Mouse (Mus musculus): ENCODE data around the gene Evi2b. TPM values are rescaled to one million over a fixed set of nuclear protein-coding genes. Genes with fewer than 3 reads are reported as not detected.

The Evi2b gene
- total and polyA plus RNA-seq, 2 experiments from 2014 or later: 0.25 TPM; not detected in 1

DNA sequence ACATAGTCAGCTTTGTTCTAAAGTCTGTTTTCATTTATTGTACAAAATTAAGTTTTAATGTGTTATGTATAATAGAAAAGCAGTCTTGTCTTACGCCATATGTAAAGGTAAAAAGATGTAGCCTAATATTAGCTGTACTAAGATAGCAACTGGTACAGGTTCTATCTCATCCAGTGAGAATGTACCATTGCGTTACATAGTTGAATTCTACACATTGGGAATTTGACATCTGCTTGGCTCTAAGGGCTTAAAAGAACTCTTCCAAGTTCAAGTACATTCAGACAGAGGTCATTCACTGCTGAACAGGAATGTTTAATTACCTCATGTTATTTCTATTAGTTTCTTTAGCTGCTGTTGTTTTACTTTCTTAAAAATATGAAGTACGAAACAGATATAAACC is 3.0 kb upstream of the Evi2b start:
- no peak overlapping the region for H3K4me2 ChIP-seq (ENCODE audit: low read depth, low read length)
- H3K27ac ChIP-seq: no peak overlapping the region
- no peak for TF ChIP-seq CTCF (IDR thresholded peaks at IDR 0.05; ENCODE audit: low read depth)
- WGBS: 91% methylated on average over 3 of the region's 3 CpGs
- ATAC-seq: no peak
- H3K9ac ChIP-seq (replicated peaks; ENCODE audit: low read length): no peak overlapping the region
- no peak overlapping the region for H3K4me3 ChIP-seq (ENCODE audit: low read length)
- 0 out of 2 replicates have a peak, but pooled peaks cover 4% of the 10 kb centered on the region for H3K4me1 ChIP-seq (ENCODE audit: insufficient read depth, low read length)
- H3K36me3 ChIP-seq (ENCODE audit: insufficient read depth, low read length): no peaks in the 10 kb centered on the region
- H3K9me3 ChIP-seq (ENCODE audit: low read length): no peaks in the 10 kb centered on the region
- DNase-seq (ENCODE audit: low spot score): no peak
- no peaks in the 10 kb centered on the region for H3K27me3 ChIP-seq (ENCODE audit: insufficient read depth, low read length)

- Histone ChIP-seq H3K27me3 (ENCODE audit: insufficient read depth, low read length) (no peaks in the 10 kb centered on the region), H3K36me3 (ENCODE audit: insufficient read depth, low read length) (no peaks in the 10 kb centered on the region), H3K4me3 (ENCODE audit: low read length) (no peak overlapping the region), H3K27ac (no peak overlapping the region), H3K4me2 (ENCODE audit: low read depth, low read length) (no peak overlapping the region), H3K4me1 (ENCODE audit: insufficient read depth, low read length) (0 out of 2 replicates have a peak, but pooled peaks cover 4% of the 10 kb centered on the region), H3K9ac (replicated peaks; ENCODE audit: low read length) (no peak overlapping the region), H3K9me3 (ENCODE audit: low read length) (no peaks in the 10 kb centered on the region)
- TF ChIP-seq CTCF (IDR thresholded peaks at IDR 0.05; ENCODE audit: low read depth): no peak
- DNase-seq (ENCODE audit: low spot score) (no peak), ATAC-seq (no peak)
- WGBS: 83% methylated on average over 1 of the region's 1 CpGs
Observed at GRCm38 (mm10) chr11:79524310-79524575, 681 bp upstream of the Evi2b start.

DNA sequence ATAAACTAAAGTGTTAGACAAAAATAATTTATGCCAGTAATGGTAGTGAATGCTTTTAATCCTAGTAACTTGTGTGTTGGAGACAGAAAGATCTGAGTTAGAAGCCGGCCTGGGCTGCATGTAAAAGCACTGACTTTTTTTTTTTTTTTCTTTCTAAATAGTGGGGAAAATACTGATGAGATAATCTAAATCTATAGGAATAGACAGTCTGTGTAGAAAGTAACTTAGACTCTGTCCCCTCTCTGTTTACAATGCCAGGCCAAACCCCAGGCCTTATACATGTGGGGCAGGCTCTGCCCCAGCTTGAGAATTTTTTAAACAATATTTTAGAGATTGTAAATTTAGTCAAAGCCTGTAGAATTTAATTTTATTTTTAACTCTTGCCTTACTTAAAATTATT is 618 bp downstream of the Evi2b start:
- 90% methylated on average over 1 of the region's 1 CpGs for WGBS
- H3K9me3 ChIP-seq (ENCODE audit: low read length): no peaks in the 10 kb centered on the region
- H3K27ac ChIP-seq: no peak overlapping the region
- H3K4me2 ChIP-seq (ENCODE audit: low read depth, low read length): no peak overlapping the region
- no peak for TF ChIP-seq CTCF (IDR thresholded peaks at IDR 0.05; ENCODE audit: low read depth)
- H3K27me3 ChIP-seq (ENCODE audit: insufficient read depth, low read length): no peaks in the 10 kb centered on the region
- DNase-seq (ENCODE audit: low spot score): no peak
- no peak for ATAC-seq
- H3K36me3 ChIP-seq (ENCODE audit: insufficient read depth, low read length): no peaks in the 10 kb centered on the region
- 0 out of 2 replicates have a peak, but pooled peaks cover 4% of the 10 kb centered on the region for H3K4me1 ChIP-seq (ENCODE audit: insufficient read depth, low read length)
- H3K4me3 ChIP-seq (ENCODE audit: low read length): no peak overlapping the region
- no peak overlapping the region for H3K9ac ChIP-seq (replicated peaks; ENCODE audit: low read length)

DNA sequence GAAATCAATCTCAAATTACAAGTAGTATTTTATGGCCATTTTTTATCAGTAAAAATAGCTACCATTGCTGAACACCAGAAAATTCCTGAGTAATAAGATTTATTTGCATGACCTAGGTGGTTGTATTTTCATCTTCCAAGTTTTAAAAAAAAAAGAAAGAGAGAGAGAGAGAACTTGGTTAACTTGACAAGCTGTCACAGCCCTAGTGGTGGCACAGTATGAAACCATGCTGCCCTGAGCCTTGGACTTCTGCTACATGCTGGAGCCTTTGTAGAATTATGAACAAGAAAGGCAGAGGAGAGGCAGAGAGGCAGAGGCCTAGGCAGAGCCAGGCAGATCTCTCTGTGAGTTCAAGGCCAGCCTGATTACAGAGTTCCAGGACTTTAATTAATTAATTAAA is 1.6 kb downstream of the Evi2b start:
- no peak for TF ChIP-seq CTCF (IDR thresholded peaks at IDR 0.05; ENCODE audit: low read depth)
- ATAC-seq (no peak), DNase-seq (ENCODE audit: low spot score) (no peak)
- H3K9me3 ChIP-seq (ENCODE audit: low read length): no peaks in the 10 kb centered on the region
- no peak overlapping the region for H3K4me2 ChIP-seq (ENCODE audit: low read depth, low read length)
- no peak overlapping the region for H3K27ac ChIP-seq
- 0 out of 2 replicates have a peak, but pooled peaks cover 3% of the 10 kb centered on the region for H3K4me1 ChIP-seq (ENCODE audit: insufficient read depth, low read length)
- H3K27me3 ChIP-seq (ENCODE audit: insufficient read depth, low read length): no peaks in the 10 kb centered on the region
- no peak overlapping the region for H3K9ac ChIP-seq (replicated peaks; ENCODE audit: low read length)
- H3K4me3 ChIP-seq (ENCODE audit: low read length): no peak overlapping the region
- H3K36me3 ChIP-seq (ENCODE audit: insufficient read depth, low read length): no peaks in the 10 kb centered on the region

GRCm38 (mm10) chr11:79520772-79521171 is 2.8 kb downstream of the Evi2b start:
- no peaks in the 10 kb centered on the region for H3K27me3 ChIP-seq (ENCODE audit: insufficient read depth, low read length)
- H3K4me1 ChIP-seq (ENCODE audit: insufficient read depth, low read length): no peaks in the 10 kb centered on the region
- ATAC-seq (no peak), DNase-seq (ENCODE audit: low spot score) (no peak)
- no peak overlapping the region for H3K27ac ChIP-seq
- H3K4me2 ChIP-seq (ENCODE audit: low read depth, low read length): no peak overlapping the region
- H3K36me3 ChIP-seq (ENCODE audit: insufficient read depth, low read length): no peaks in the 10 kb centered on the region
- no peaks in the 10 kb centered on the region for H3K9me3 ChIP-seq (ENCODE audit: low read length)
- no peak overlapping the region for H3K9ac ChIP-seq (replicated peaks; ENCODE audit: low read length)
- H3K4me3 ChIP-seq (ENCODE audit: low read length): no peak overlapping the region
- no peak for TF ChIP-seq CTCF (IDR thresholded peaks at IDR 0.05; ENCODE audit: low read depth)

DNA sequence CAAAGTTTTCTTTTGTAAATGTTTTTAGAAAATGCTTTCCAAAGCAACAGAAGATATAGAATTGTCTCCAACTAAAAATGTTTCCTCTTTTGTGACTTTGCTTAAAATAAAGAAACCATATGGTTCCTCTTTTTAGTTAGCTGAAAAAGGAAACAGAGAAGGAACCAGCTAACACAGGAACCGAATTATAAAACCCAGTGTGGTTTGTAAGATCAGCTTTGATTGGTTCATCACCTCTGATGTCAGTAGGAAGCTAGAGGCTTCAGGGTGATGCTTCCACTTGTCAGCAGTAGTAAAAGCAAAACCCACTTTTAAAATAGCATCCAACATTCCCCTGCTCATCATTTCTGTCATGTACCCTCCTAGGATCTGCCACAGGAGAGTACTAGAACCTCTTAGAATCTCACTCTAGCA is 3.7 kb downstream of the Evi2b start:
- no peak for TF ChIP-seq CTCF (IDR thresholded peaks at IDR 0.05; ENCODE audit: low read depth)
- Histone ChIP-seq H3K27me3 (ENCODE audit: insufficient read depth, low read length) (no peaks in the 10 kb centered on the region), H3K4me3 (ENCODE audit: low read length) (no peak overlapping the region), H3K4me1 (ENCODE audit: insufficient read depth, low read length) (no peaks in the 10 kb centered on the region), H3K4me2 (ENCODE audit: low read depth, low read length) (no peak overlapping the region), H3K9me3 (ENCODE audit: low read length) (no peaks in the 10 kb centered on the region), H3K9ac (replicated peaks; ENCODE audit: low read length) (no peak overlapping the region), H3K36me3 (ENCODE audit: insufficient read depth, low read length) (no peaks in the 10 kb centered on the region), H3K27ac (no peak overlapping the region)
- no peak for ATAC-seq
- 71% methylated on average over 1 of the region's 1 CpGs for WGBS
- DNase-seq (ENCODE audit: low spot score): no peak

GRCm38 (mm10) chr11:79519299-79519698 is 4.3 kb downstream of the Evi2b start:
- no peak for TF ChIP-seq CTCF (IDR thresholded peaks at IDR 0.05; ENCODE audit: low read depth)

More at GRCm38 (mm10) chr11:79519299-79519698, 4.3 kb downstream of the Evi2b start:
- Histone ChIP-seq H3K4me3 (ENCODE audit: low read length) (no peak overlapping the region), H3K27me3 (ENCODE audit: insufficient read depth, low read length) (no peaks in the 10 kb centered on the region), H3K36me3 (ENCODE audit: insufficient read depth, low read length) (no peaks in the 10 kb centered on the region), H3K9me3 (ENCODE audit: low read length) (no peaks in the 10 kb centered on the region), H3K9ac (replicated peaks; ENCODE audit: low read length) (no peak overlapping the region), H3K27ac (no peak overlapping the region), H3K4me2 (ENCODE audit: low read depth, low read length) (no peak overlapping the region), H3K4me1 (ENCODE audit: insufficient read depth, low read length) (no peaks in the 10 kb centered on the region)
- DNase-seq (ENCODE audit: low spot score) (no peak), ATAC-seq (no peak)
- WGBS: 82% methylated on average over 6 of the region's 6 CpGs

All from hindbrain, postnatal 0 days (tissue).